In the genomic region with DNA sequence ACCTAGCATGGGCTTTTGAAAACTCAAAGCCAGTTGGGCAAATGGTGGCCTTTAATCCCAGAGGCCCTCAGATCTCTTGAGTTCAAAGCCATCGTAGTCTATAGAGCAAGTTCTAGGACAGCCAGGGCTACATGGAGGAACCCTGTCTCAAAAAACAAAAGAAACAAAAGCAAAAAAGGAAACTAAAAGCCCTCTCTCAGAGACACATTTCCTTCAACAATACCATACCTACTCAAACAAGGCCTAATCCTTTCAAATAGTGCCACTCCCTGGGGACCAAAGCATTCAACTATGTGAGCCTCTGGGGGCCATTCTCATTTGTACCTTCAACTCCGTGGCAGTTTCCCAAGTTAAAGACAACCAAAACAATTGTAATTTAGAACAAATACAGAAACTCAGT, we compare ENCODE assay signal across 28 mouse cellular contexts. TPM values are rescaled to one million over a fixed set of nuclear protein-coding genes. Genes with fewer than 3 reads are reported as not detected.
DNase-seq lines count a peak whose midpoint lies in the region; TF ChIP-seq lines count a peak whose summit lies in the region.
"Had no signal": no experiment of that assay in that cellular context is flagged by ENCODE, and none has a peak within 500 bp of the region (broad histone marks: within the 10 kb centered on the region; RNA-seq: fewer than 3 reads in every experiment).

No protein-coding gene starts in this region.

- TF ChIP-seq CTCF in CH12.LX (conservative IDR thresholded peaks at IDR 0.05 in 1 of 2, IDR thresholded peaks at IDR 0.05 in 1 of 2; ENCODE audit: low read depth in 2 of 2, low read length in 2 of 2), result no peak
- no peak for TF ChIP-seq CTCF in ES-Bruce4 (IDR thresholded peaks at IDR 0.05; ENCODE audit: low read depth, low read length)
- no peak for TF ChIP-seq CTCF in kidney, adult 2 months (conservative IDR thresholded peaks at IDR 0.05; ENCODE audit: insufficient read depth, insufficient read length, low read depth, low read length)

- H3K36me3 ChIP-seq in CH12.LX (replicated peaks in 1 of 2; ENCODE audit: control insufficient read depth in 1 of 2, insufficient read depth in 1 of 2, low read length in 1 of 2) (peaks cover 15 to 72% of the 10 kb centered on the region in 2 experiments), ES-Bruce4 (ENCODE audit: control insufficient read depth, insufficient read depth, low read length, poor library complexity, severe bottlenecking) (peaks cover 35% of the 10 kb centered on the region)
- H3K36me3 ChIP-seq in kidney, adult 2 months (ENCODE audit: control insufficient read depth, insufficient read depth, low read length), result no peaks in the 10 kb centered on the region

- H3K4me2 ChIP-seq in CH12.LX (ENCODE audit: insufficient read depth, low read depth, poor library complexity, severe bottlenecking), result no peak overlapping the region
- H3K4me2 ChIP-seq: embryonic facial prominence, embryonic 12.5 days; embryonic facial prominence, embryonic 15.5 days; forebrain, embryonic 12.5 days; forebrain, embryonic 15.5 days had no signal

- no peaks in the 10 kb centered on the region for H3K9me3 ChIP-seq in CH12.LX (replicated peaks; ENCODE audit: low read length)
- H3K9me3 ChIP-seq in ES-Bruce4 (replicated peaks; ENCODE audit: control insufficient read depth, insufficient read depth, low read length, poor library complexity, severe bottlenecking), result no peaks in the 10 kb centered on the region
- H3K9me3 ChIP-seq: embryonic facial prominence, embryonic 12.5 days; embryonic facial prominence, embryonic 15.5 days; forebrain, embryonic 10.5 days; forebrain, embryonic 12.5 days; forebrain, embryonic 15.5 days; G1E had no signal

- TF ChIP-seq RAD21 in CH12.LX (IDR thresholded peaks at IDR 0.05; ENCODE audit: low read depth, low read length), result no peak

- WGBS in kidney, adult 2 months, result 70% methylated on average over 2 of the region's 2 CpGs

- TF ChIP-seq POLR2A in CH12.LX (IDR thresholded peaks at IDR 0.05; ENCODE audit: low read depth, low read length) (no peak), ES-Bruce4 (IDR thresholded peaks at IDR 0.05; ENCODE audit: insufficient read depth, low read length) (no peak)
- TF ChIP-seq POLR2A in kidney, adult 2 months (IDR thresholded peaks at IDR 0.05; ENCODE audit: low read depth, low read length), result no peak

- intact Hi-C loops in left cerebral cortex, postnatal 14 days (cut with DNase I), result no loop called here

- H3K27ac ChIP-seq in CH12.LX (ENCODE audit: insufficient read depth, low read depth) (no peak overlapping the region), ES-Bruce4 (ENCODE audit: insufficient read depth, low read length) (peak overlapping the region; percentile 54; the same call in 1 of the 2 replicates)
- H3K27ac ChIP-seq in kidney, adult 2 months (ENCODE audit: insufficient read depth, low read depth, low read length), result no peak overlapping the region
- H3K27ac ChIP-seq: embryonic facial prominence, embryonic 12.5 days; embryonic facial prominence, embryonic 15.5 days; forebrain, embryonic 10.5 days; forebrain, embryonic 12.5 days; forebrain, embryonic 15.5 days had no signal

- DNase-seq in CH12.LX (ENCODE audit: extremely low read depth) (peak; percentile 21), R1 (ENCODE audit: low read depth, low spot score) (peak; percentile 72)
- no peak for DNase-seq in left cerebral cortex, postnatal 14 days (ENCODE audit: low spot score in 2 of 2)
- DNase-seq in kidney, adult 2 months, result no peak
- DNase-seq in layer of hippocampus, adult 11-12 months (ENCODE audit: low spot score), result no peak
- DNase-seq: adrenal gland, adult 2 months; adrenal gland, postnatal 10 days; adrenal gland, postnatal 25 days; cerebellum, adult 11 months; cerebellum, adult 18-20 months; cerebellum, adult 8-10 months; cerebellum, adult 9-11 months; cerebellum, postnatal 14 days; cerebellum, postnatal 36 days; embryo, embryonic 11 days; forebrain, postnatal 0 days had no signal

- dilution Hi-C loops in CH12.LX (cut with MboI; ENCODE audit: extremely low pct_ligation_motif_present, extremely low pct_unique_long_range_greater_than_20kb, low sequenced_read_pairs), result no loop called here

- H3K4me3 ChIP-seq in CH12.LX (replicated peaks in 1 of 3; ENCODE audit: low read depth in 2 of 3, low read length in 2 of 3, poor library complexity in 1 of 3) (no peak overlapping the region), ES-Bruce4 (ENCODE audit: low read depth, low read length) (no peak overlapping the region)
- H3K4me3 ChIP-seq in kidney, adult 2 months (ENCODE audit: insufficient read depth, low read depth, low read length), result no peak overlapping the region
- H3K4me3 ChIP-seq: embryonic facial prominence, embryonic 12.5 days; embryonic facial prominence, embryonic 15.5 days; erythroblast, embryonic 14.5 days; forebrain, embryonic 10.5 days; forebrain, embryonic 12.5 days; forebrain, embryonic 15.5 days had no signal

- H3K4me1 ChIP-seq in CH12.LX (ENCODE audit: control insufficient read depth in 1 of 2, insufficient read depth in 2 of 2), result peaks cover 0 to 20% of the 10 kb centered on the region in 2 experiments; a peak in 2 of 4 replicates
- H3K4me1 ChIP-seq in ES-Bruce4 (ENCODE audit: control insufficient read depth, insufficient read depth, low read length), result no peaks in the 10 kb centered on the region
- H3K4me1 ChIP-seq in kidney, adult 2 months (ENCODE audit: control insufficient read depth, insufficient read depth, low read length), result no peaks in the 10 kb centered on the region
- H3K4me1 ChIP-seq: embryonic facial prominence, embryonic 12.5 days; embryonic facial prominence, embryonic 15.5 days; forebrain, embryonic 12.5 days; forebrain, embryonic 15.5 days had no signal

- in situ Hi-C loops in CH12.LX (cut with MboI; ENCODE audit: low pct_ligation_motif_present, low pct_unique_long_range_greater_than_20kb, low sequenced_read_pairs), result no loop called here

- H3K27me3 ChIP-seq in CH12.LX (replicated peaks) (no peaks in the 10 kb centered on the region), ES-Bruce4 (ENCODE audit: control insufficient read depth, insufficient read depth, low read length, poor library complexity, severe bottlenecking) (no peaks in the 10 kb centered on the region)
- H3K27me3 ChIP-seq in kidney, adult 2 months (replicated peaks; ENCODE audit: control insufficient read depth, insufficient read depth, low read length), result no peaks in the 10 kb centered on the region
- H3K27me3 ChIP-seq: embryonic facial prominence, embryonic 12.5 days; embryonic facial prominence, embryonic 15.5 days; forebrain, embryonic 12.5 days; forebrain, embryonic 15.5 days; Patski had no signal

- H3K79me2 ChIP-seq in CH12.LX (replicated peaks; ENCODE audit: control insufficient read depth, extremely low read depth, insufficient read depth, poor library complexity, severe bottlenecking), result peaks cover 29% of the 10 kb centered on the region

- H3K9ac ChIP-seq in CH12.LX (ENCODE audit: insufficient read depth, low read depth) (no peak overlapping the region), ES-Bruce4 (ENCODE audit: low read depth, poor library complexity, severe bottlenecking) (no peak overlapping the region)
- H3K9ac ChIP-seq: embryonic facial prominence, embryonic 12.5 days; embryonic facial prominence, embryonic 15.5 days; forebrain, embryonic 12.5 days; forebrain, embryonic 15.5 days; forebrain, postnatal 0 days had no signal

- TF ChIP-seq EP300 in CH12.LX (IDR thresholded peaks at IDR 0.05; ENCODE audit: low read length), result no peak
- no peak for TF ChIP-seq EP300 in ES-Bruce4 (IDR thresholded peaks at IDR 0.05; ENCODE audit: insufficient read depth, low read depth, low read length)

TF ChIP-seq in CH12.LX, 34 proteins besides CTCF, POLR2A, EP300 and RAD21:
- no peak for TF ChIP-seq TBP (conservative IDR thresholded peaks at IDR 0.05; ENCODE audit: low read depth, low read length)
- TF ChIP-seq ZC3H11A (IDR thresholded peaks at IDR 0.05; ENCODE audit: low read depth, low read length), result no peak
- no peak for TF ChIP-seq ZNF384 (IDR thresholded peaks at IDR 0.05; ENCODE audit: low read depth, low read length)
- no peak for TF ChIP-seq PAX5 (IDR thresholded peaks at IDR 0.05; ENCODE audit: low read length)
- TF ChIP-seq JUN (IDR thresholded peaks at IDR 0.05; ENCODE audit: insufficient read depth, low read depth, low read length), result no peak
- no peak for TF ChIP-seq RCOR1 (conservative IDR thresholded peaks at IDR 0.05; ENCODE audit: low read depth, low read length)
- TF ChIP-seq ZMIZ1 (IDR thresholded peaks at IDR 0.05; ENCODE audit: low read depth, low read length), result no peak

RNA-seq across cellular contexts. Expression of gene Fubp3, which starts 9.2 kb away (rescaled TPM):
- total RNA-seq in CH12.LX (2012; rRNA removed) (33.5 and 36.8 TPM in 2 replicates), CH12.LX (2014; rRNA removed) (64.2 and 68.6 TPM in 2 replicates)
- polyA plus RNA-seq in CH12.LX (2012; ENCODE audit: insufficient read length, low read depth) (52.3 and 57.3 TPM in 2 replicates), ES-Bruce4 (2011; ENCODE audit: insufficient read depth, insufficient read length, low read depth, missing spikeins) (83.7 and 87.6 TPM in 2 replicates)
- 10 to 100 TPM; 45.7 to 50.4 TPM for total RNA-seq in left cerebral cortex, postnatal 14 days (2021)
- 23.6 and 34.7 TPM in 2 replicates for polyA plus RNA-seq in kidney, adult 2 months (2012; rRNA removed)

RNA-seq across cellular contexts. Expression of gene Prdm12, which starts 58.2 kb away (rescaled TPM):
- total RNA-seq in CH12.LX (2012; rRNA removed) (not detected in 2 replicates), CH12.LX (2014; rRNA removed) (not detected in 2 replicates)
- polyA plus RNA-seq in CH12.LX (2012; ENCODE audit: insufficient read length, low read depth) (not detected in 2 replicates), ES-Bruce4 (2011; ENCODE audit: insufficient read depth, insufficient read length, low read depth, missing spikeins) (not detected in 2 replicates)
- under 1 TPM; 0.13 to 0.66 TPM for total RNA-seq in left cerebral cortex, postnatal 14 days (2021)
- not detected in 2 replicates for polyA plus RNA-seq in kidney, adult 2 months (2012; rRNA removed)
- total RNA-seq: adrenal gland, adult 2 months; adrenal gland, postnatal 10 days; adrenal gland, postnatal 25 days; adrenal gland, postnatal 4 days; common myeloid progenitor, adult 5-6 weeks had no signal
- polyA plus RNA-seq: adrenal gland, adult 2 months; C2C12; erythroblast, embryonic 14.5 days; G1E; Patski had no signal

Comparison
In these comparisons a context has a peak if more than half of its experiments do, and no peak if none do; other contexts are left out.
1. DNase-seq: peak in CH12.LX (single experiment) and R1 (single experiment); none in left cerebral cortex, postnatal 14 days (0 of 2), kidney, adult 2 months (single experiment) and layer of hippocampus, adult 11-12 months (single experiment).